Mouse (Mus musculus): ENCODE measurements around the gene Sp7. TPM values are rescaled to one million over a fixed set of nuclear protein-coding genes. Genes with fewer than 3 reads are reported as not detected.

The Sp7 gene
- polyA plus RNA-seq, 1 experiment from 2014 or later, result 0.64 TPM

DNA sequence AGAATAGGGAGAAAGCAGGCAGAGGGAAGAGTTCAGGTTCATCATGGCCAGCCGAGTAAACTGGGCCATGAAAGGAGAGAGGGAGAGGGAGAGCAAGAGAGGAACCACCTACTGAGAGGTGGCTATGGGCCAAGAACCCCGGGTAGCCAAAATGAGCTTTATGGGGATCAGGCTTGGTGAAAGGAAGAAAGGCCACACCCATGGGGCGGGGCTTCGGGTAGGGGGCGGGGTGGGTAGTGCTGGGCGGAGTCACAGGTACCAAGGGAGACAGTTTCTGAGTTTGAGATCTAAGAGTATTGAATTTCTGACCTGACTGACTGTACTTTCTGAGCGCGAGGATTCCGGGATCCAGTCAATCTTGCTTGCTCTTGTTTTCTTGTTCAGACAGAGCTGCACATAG is 19.7 kb upstream of the Sp7 start:
- no peaks in the 10 kb centered on the region for H3K4me1 ChIP-seq (ENCODE audit: insufficient read depth)
- no peak for TF ChIP-seq CTCF (IDR thresholded peaks at IDR 0.05; ENCODE audit: low read depth)
- H3K4me2 ChIP-seq, result no peak overlapping the region
- WGBS, result 52% methylated on average over 9 of the region's 9 CpGs
- H3K4me3 ChIP-seq (ENCODE audit: low read depth, low read length), result no peak overlapping the region
- no peak overlapping the region for H3K27ac ChIP-seq (ENCODE audit: low read depth)
- H3K27me3 ChIP-seq (ENCODE audit: insufficient read depth, low read length), result no peaks in the 10 kb centered on the region
- no peak for ATAC-seq (ENCODE audit: insufficient read depth)
- H3K9me3 ChIP-seq (ENCODE audit: low read depth, low read length), result no peaks in the 10 kb centered on the region
- DNase-seq, result no peak
- no peaks in the 10 kb centered on the region for H3K36me3 ChIP-seq (ENCODE audit: insufficient read depth)
- H3K9ac ChIP-seq, result no peak overlapping the region

DNA sequence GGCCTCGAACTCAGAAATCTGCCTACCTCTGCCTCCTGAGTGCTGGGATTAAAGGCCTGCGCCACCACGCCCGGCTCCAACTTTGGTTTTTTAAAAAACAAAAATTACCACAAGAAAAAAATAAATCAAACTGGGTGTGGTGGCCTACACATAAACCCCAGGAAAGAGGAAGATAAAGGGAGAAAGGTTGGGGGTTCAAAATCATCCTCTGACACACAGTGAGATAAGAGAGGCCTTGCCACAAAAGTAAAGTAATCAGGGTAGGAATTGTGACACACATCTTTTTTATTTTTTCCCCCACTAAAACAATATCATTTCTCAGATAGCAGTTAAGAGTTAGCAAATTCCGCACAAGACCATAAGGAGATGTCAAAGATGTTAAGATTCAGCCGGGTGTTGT is 16.7 kb upstream of the Sp7 start:
- Histone ChIP-seq H3K4me1 (ENCODE audit: insufficient read depth) (no peaks in the 10 kb centered on the region), H3K27ac (ENCODE audit: low read depth) (no peak overlapping the region), H3K4me3 (ENCODE audit: low read depth, low read length) (no peak overlapping the region), H3K27me3 (ENCODE audit: insufficient read depth, low read length) (no peaks in the 10 kb centered on the region), H3K9me3 (ENCODE audit: low read depth, low read length) (no peaks in the 10 kb centered on the region), H3K4me2 (no peak overlapping the region), H3K36me3 (ENCODE audit: insufficient read depth) (no peaks in the 10 kb centered on the region), H3K9ac (no peak overlapping the region)
- TF ChIP-seq CTCF (IDR thresholded peaks at IDR 0.05; ENCODE audit: low read depth), result no peak
- WGBS, result 75% methylated on average over 6 of the region's 6 CpGs
- ATAC-seq (ENCODE audit: insufficient read depth), result no peak
- no peak for DNase-seq

DNA sequence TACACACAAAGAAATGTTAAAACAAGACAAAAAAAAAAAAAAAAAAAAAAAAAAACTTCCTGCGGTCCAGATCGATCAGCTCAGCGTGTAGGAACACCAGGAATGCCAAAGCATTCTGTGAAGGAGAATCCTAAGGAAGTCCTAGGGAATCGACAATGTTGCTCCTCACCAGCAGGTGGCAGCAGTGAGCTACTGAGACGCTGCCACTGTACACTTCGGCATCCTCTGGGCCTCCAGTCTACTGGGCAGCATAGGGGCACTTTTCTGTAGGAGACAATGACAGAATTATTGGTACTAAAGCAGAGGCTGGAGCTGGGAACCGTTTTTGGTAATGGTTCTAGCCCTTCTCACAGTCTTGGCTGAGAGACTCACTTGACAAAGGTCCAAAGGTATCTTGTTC is 14.6 kb upstream of the Sp7 start:
- Histone ChIP-seq H3K36me3 (ENCODE audit: insufficient read depth) (no peaks in the 10 kb centered on the region), H3K9ac (no peak overlapping the region), H3K27me3 (ENCODE audit: insufficient read depth, low read length) (no peaks in the 10 kb centered on the region), H3K9me3 (ENCODE audit: low read depth, low read length) (no peaks in the 10 kb centered on the region), H3K4me2 (no peak overlapping the region), H3K4me1 (ENCODE audit: insufficient read depth) (no peaks in the 10 kb centered on the region), H3K27ac (ENCODE audit: low read depth) (no peak overlapping the region), H3K4me3 (ENCODE audit: low read depth, low read length) (no peak overlapping the region)
- ATAC-seq (ENCODE audit: insufficient read depth), result peak; percentile 58
- whole genome bisulfite sequencing, result 5% methylated on average over 7 of the region's 7 CpGs
- peak; percentile 98 for DNase-seq
- TF ChIP-seq CTCF (IDR thresholded peaks at IDR 0.05; ENCODE audit: low read depth), result peak; percentile 97

DNA sequence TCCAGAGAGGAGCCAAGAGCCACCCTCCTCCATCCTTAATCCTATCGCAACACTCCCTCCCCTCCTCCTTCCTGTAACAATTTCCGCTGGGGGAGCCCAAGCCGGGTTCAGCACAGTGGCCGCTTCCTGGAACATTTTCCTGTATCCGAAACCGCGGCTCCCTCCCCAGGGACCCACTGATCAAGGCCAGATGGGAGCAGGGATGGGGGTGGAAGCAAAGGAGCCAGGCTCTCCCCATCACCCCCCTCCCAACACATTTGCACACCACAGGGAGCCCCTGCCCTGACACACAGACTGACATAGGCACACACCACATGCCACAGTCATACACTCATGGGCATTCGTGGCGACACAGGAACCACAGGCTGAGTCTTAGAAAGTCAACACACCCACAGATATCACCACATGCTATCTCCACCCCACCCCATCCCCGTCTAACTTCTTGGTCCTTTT is 10.9 kb upstream of the Sp7 start:
- ATAC-seq (ENCODE audit: insufficient read depth) (peak; percentile 41; the same call in 1 of the 2 replicates), DNase-seq (peak; percentile 70)
- peak overlapping the region; percentile 96 for H3K4me2 ChIP-seq
- H3K27me3 ChIP-seq (ENCODE audit: insufficient read depth, low read length), result no peaks in the 10 kb centered on the region
- no peak overlapping the region; the same call in 1 of the 2 replicates for H3K9ac ChIP-seq
- TF ChIP-seq CTCF (IDR thresholded peaks at IDR 0.05; ENCODE audit: low read depth), result no peak
- H3K9me3 ChIP-seq (ENCODE audit: low read depth, low read length), result no peaks in the 10 kb centered on the region
- peak overlapping the region; percentile 66; the same call in 1 of the 2 replicates for H3K27ac ChIP-seq (ENCODE audit: low read depth)
- peaks cover 4% of the 10 kb centered on the region; the same call in 1 of the 2 replicates for H3K4me1 ChIP-seq (ENCODE audit: insufficient read depth)
- H3K36me3 ChIP-seq (ENCODE audit: insufficient read depth), result no peaks in the 10 kb centered on the region
- WGBS, result 11% methylated on average over 10 of the region's 10 CpGs
- peak overlapping the region; percentile 57; the same call in 1 of the 2 replicates for H3K4me3 ChIP-seq (ENCODE audit: low read depth, low read length)

DNA sequence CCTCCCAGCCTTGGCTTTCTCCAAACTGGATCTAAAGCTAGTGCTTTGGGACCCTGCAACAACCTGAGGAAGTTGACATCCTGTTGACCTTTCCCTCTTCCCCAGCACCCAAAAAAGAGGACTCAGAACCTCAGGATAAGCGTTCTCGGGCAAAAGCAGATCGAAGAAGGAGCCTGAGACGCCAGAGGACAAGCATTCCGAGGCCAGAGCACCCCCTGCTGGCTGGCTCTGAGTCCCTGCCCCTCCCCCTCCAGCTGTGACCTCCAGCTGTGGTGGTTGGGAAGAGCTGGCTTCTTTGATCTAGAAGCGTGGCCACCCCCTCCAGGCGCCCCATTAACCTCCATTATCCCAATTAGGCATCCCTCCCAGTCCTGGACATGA is 10.2 kb upstream of the Sp7 start:
- H3K4me3 ChIP-seq (ENCODE audit: low read depth, low read length), result peak overlapping the region; percentile 57
- peak overlapping the region; percentile 65 for H3K9ac ChIP-seq
- ATAC-seq (ENCODE audit: insufficient read depth), result peak; percentile 82
- H3K27me3 ChIP-seq (ENCODE audit: insufficient read depth, low read length), result no peaks in the 10 kb centered on the region
- TF ChIP-seq CTCF (IDR thresholded peaks at IDR 0.05; ENCODE audit: low read depth), result peak; percentile 96
- peak; percentile 96 for DNase-seq
- H3K9me3 ChIP-seq (ENCODE audit: low read depth, low read length), result no peaks in the 10 kb centered on the region
- H3K4me2 ChIP-seq, result peak overlapping the region; percentile 96
- 0% methylated on average over 7 of the region's 7 CpGs for WGBS
- no peaks in the 10 kb centered on the region for H3K36me3 ChIP-seq (ENCODE audit: insufficient read depth)
- peak overlapping the region; percentile 76 for H3K27ac ChIP-seq (ENCODE audit: low read depth)
- peaks cover 4% of the 10 kb centered on the region; the same call in 1 of the 2 replicates for H3K4me1 ChIP-seq (ENCODE audit: insufficient read depth)

DNA sequence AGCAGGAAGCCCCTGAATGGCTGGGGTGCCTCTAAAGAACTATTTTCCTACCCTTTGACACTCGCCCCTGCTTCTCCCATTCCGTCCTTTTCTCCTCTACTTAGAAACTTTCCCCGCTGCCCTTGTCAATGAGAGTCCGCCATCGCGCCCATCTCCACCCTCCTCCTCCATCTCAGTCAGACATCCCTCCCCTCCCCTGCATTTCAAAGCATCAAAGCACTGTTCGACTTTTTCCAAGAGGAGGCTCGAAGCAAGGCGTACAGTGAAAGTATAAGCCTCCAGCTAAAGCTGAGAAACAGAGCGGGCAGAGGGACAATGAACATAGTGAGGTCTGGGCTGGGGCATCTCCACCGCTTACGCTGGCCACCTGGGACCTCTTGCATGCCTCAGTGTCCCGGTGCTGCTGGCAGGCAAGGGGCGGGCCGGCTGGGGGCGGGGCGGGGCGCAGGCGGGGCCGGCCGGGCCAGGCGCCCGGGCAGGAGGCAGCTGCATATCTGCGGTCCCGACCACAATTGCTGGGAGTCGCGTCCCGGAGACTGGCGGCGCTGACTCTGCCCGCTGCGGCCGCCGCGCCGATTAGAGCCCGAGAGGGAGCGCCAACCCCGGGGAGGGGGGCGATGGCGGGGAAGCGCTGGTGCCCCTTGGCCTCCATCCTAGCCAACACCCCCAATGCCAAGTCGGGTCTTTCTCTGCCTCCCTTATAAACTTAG is 9.6 kb upstream of the Sp7 start:
- WGBS, result under 1% methylated on average over 43 of the region's 43 CpGs

DNA sequence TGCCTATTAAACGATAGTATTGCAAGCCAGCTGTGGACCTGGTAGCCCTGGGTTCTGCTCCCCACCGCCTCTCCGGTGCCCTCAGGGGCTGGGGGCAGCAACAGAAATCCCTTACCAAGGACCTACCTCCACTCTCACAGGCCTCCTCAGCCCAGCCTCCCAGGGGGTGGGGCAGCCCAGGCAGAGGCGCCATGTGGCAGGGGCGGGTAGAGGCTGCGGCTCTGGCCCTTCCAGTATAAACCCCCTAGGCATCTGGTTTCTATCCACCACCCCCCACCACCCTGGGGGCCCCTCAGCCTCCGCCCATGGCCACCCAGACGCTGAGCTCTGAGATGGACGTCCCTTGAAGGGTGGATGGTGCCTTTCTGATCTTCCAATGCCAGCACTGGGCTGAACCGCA is 3.7 kb upstream of the Sp7 start:
- H3K4me1 ChIP-seq (ENCODE audit: insufficient read depth), result peaks cover 3% of the 10 kb centered on the region; the same call in 1 of the 2 replicates
- TF ChIP-seq CTCF (IDR thresholded peaks at IDR 0.05; ENCODE audit: low read depth), result no peak
- 4% methylated on average over 10 of the region's 10 CpGs for WGBS
- peak overlapping the region; percentile 1 for H3K9ac ChIP-seq
- ATAC-seq (ENCODE audit: insufficient read depth) (peak; percentile 77), DNase-seq (peak; percentile 53)
- no peaks in the 10 kb centered on the region for H3K36me3 ChIP-seq (ENCODE audit: insufficient read depth)
- peak overlapping the region; percentile 44 for H3K4me2 ChIP-seq
- H3K27ac ChIP-seq (ENCODE audit: low read depth), result no peak overlapping the region; the same call in 1 of the 2 replicates
- no peaks in the 10 kb centered on the region for H3K9me3 ChIP-seq (ENCODE audit: low read depth, low read length)
- 0 out of 2 replicates have a peak, but pooled peaks cover 1% of the 10 kb centered on the region for H3K27me3 ChIP-seq (ENCODE audit: insufficient read depth, low read length)
- H3K4me3 ChIP-seq (ENCODE audit: low read depth, low read length), result no peak overlapping the region

More for the DNA sequence above, 9.6 kb upstream of the Sp7 start:
- peak overlapping the region; percentile 76 for H3K27ac ChIP-seq (ENCODE audit: low read depth)
- TF ChIP-seq CTCF (IDR thresholded peaks at IDR 0.05; ENCODE audit: low read depth), result no peak
- H3K36me3 ChIP-seq (ENCODE audit: insufficient read depth), result no peaks in the 10 kb centered on the region
- peak overlapping the region; percentile 96 for H3K4me2 ChIP-seq
- ATAC-seq (ENCODE audit: insufficient read depth) (peak; percentile 90), DNase-seq (peak; percentile 64)
- peaks cover 4% of the 10 kb centered on the region; the same call in 1 of the 2 replicates for H3K4me1 ChIP-seq (ENCODE audit: insufficient read depth)
- no peaks in the 10 kb centered on the region for H3K27me3 ChIP-seq (ENCODE audit: insufficient read depth, low read length)
- H3K4me3 ChIP-seq (ENCODE audit: low read depth, low read length), result peak overlapping the region; percentile 57
- H3K9ac ChIP-seq, result peak overlapping the region; percentile 65
- H3K9me3 ChIP-seq (ENCODE audit: low read depth, low read length), result no peaks in the 10 kb centered on the region
